ENCODE assay signal across 11 mouse cellular contexts in the genomic region with DNA sequence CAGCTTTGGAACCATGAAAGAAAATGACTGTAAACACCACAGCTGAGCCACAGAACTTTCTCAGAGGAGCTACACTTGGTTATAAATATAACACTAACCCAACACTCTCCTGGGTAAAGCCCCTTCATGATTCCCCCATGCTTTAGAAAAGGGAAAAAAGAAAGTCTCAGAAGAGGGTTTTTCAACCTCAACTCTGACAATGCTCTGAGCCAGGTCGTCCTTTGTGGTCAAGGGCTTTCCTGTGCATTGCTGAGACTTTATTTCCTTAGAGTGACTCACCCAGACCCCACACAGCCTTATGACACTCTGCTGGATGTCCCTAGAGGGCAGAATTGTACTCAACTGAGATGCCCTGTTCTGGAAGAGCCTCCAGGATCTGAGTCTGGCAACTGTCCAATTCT.
DNase-seq lines count a peak whose midpoint lies in the region; ATAC-seq and TF ChIP-seq lines count a peak whose summit lies in the region.
"Had no signal": no experiment of that assay in that cellular context is flagged by ENCODE, and none has a peak within 500 bp of the region (broad histone marks: within the 10 kb centered on the region; RNA-seq: fewer than 3 reads in every experiment).

No protein-coding gene starts in this region.

- H3K4me3 ChIP-seq in kidney, adult 2 months (ENCODE audit: insufficient read depth, low read depth, low read length) = no peak overlapping the region
- H3K4me3 ChIP-seq in myocyte = no peak overlapping the region
- H3K4me3 ChIP-seq in midbrain, embryonic 14.5 days (replicated peaks; ENCODE audit: low read depth, low read length) = no peak overlapping the region
- H3K4me3 ChIP-seq: lung, embryonic 15.5 days had no signal

- no peak for TF ChIP-seq POLR2A in kidney, adult 2 months (IDR thresholded peaks at IDR 0.05; ENCODE audit: low read depth, low read length)
- TF ChIP-seq POLR2A in myocyte (IDR thresholded peaks at IDR 0.05; ENCODE audit: insufficient read length, low read depth) = no peak

- no peaks in the 10 kb centered on the region for H3K27me3 ChIP-seq in kidney, adult 2 months (replicated peaks; ENCODE audit: control insufficient read depth, insufficient read depth, low read length)
- no peaks in the 10 kb centered on the region for H3K27me3 ChIP-seq in myocyte (ENCODE audit: control insufficient read depth, insufficient read depth, insufficient read length)
- H3K27me3 ChIP-seq in midbrain, embryonic 14.5 days (ENCODE audit: control insufficient read depth, insufficient read depth, low read length) = no peaks in the 10 kb centered on the region
- H3K27me3 ChIP-seq: lung, embryonic 15.5 days had no signal

- peak overlapping the region; percentile 45 for H3K4me2 ChIP-seq in myocyte (ENCODE audit: low read depth)
- no peak overlapping the region for H3K4me2 ChIP-seq in midbrain, embryonic 14.5 days (ENCODE audit: low read length)
- H3K4me2 ChIP-seq: lung, embryonic 15.5 days had no signal

- H3K36me3 ChIP-seq in kidney, adult 2 months (ENCODE audit: control insufficient read depth, insufficient read depth, low read length) = no peaks in the 10 kb centered on the region
- H3K36me3 ChIP-seq in myocyte (ENCODE audit: control insufficient read depth, insufficient read depth) = no peaks in the 10 kb centered on the region
- no peaks in the 10 kb centered on the region for H3K36me3 ChIP-seq in midbrain, embryonic 14.5 days (ENCODE audit: control insufficient read depth, insufficient read depth, low read length)
- H3K36me3 ChIP-seq: lung, embryonic 15.5 days had no signal

- 0 out of 2 replicates have a peak, but pooled peaks have one; percentile 13 for TF ChIP-seq CTCF in kidney, adult 2 months (conservative IDR thresholded peaks at IDR 0.05; ENCODE audit: insufficient read depth, insufficient read length, low read depth, low read length)

- 43% methylated on average over 1 of the region's 1 CpGs for WGBS in kidney, adult 2 months
- 53% methylated on average over 1 of the region's 1 CpGs for WGBS in midbrain, embryonic 14.5 days

- no peaks in the 10 kb centered on the region for H3K9me3 ChIP-seq in midbrain, embryonic 14.5 days (ENCODE audit: control insufficient read depth, low read length)
- H3K9me3 ChIP-seq: lung, embryonic 15.5 days had no signal

- ATAC-seq in midbrain, embryonic 14.5 days (ENCODE audit: low FRiP score, low TSS enrichment) = no peak
- ATAC-seq: forebrain, embryonic 14.5 days had no signal

- H3K27ac ChIP-seq in kidney, adult 2 months (ENCODE audit: insufficient read depth, low read depth, low read length) = 0 out of 2 replicates have a peak overlapping the region, but pooled peaks have one; percentile 13
- no peak overlapping the region for H3K27ac ChIP-seq in midbrain, embryonic 14.5 days (replicated peaks; ENCODE audit: low read depth, low read length)
- H3K27ac ChIP-seq: lung, embryonic 15.5 days had no signal

- DNase-seq in kidney, adult 2 months = peak; percentile 19
- DNase-seq in kidney, postnatal 25 days = no peak
- DNase-seq in B cell, adult 2 months = peak; percentile 53 to 58
- peak; percentile 70 for DNase-seq in T-cell, adult 2 months (ENCODE audit: low spot score)
- no peak for DNase-seq in ovary, postnatal 14 days (ENCODE audit: low spot score)
- no peak for DNase-seq in heart, adult 9 months (ENCODE audit: low spot score in 2 of 2)
- no peak for DNase-seq in midbrain, embryonic 14.5 days
- DNase-seq: cerebellum, postnatal 25 days had no signal

- H3K79me2 ChIP-seq in myocyte (ENCODE audit: control insufficient read depth, insufficient read depth) = no peaks in the 10 kb centered on the region

- H3K4me1 ChIP-seq in kidney, adult 2 months (ENCODE audit: control insufficient read depth, insufficient read depth, low read length) = no peaks in the 10 kb centered on the region
- no peaks in the 10 kb centered on the region for H3K4me1 ChIP-seq in midbrain, embryonic 14.5 days (ENCODE audit: control insufficient read depth, insufficient read depth, low read length)

- no peak overlapping the region for H3K9ac ChIP-seq in midbrain, embryonic 14.5 days (replicated peaks; ENCODE audit: low read length)
- H3K9ac ChIP-seq: lung, embryonic 15.5 days had no signal

- H3ac ChIP-seq in myocyte (ENCODE audit: control insufficient read depth, insufficient read length) = no peak overlapping the region

TF ChIP-seq in myocyte, 11 proteins besides CTCF, POLR2A, EP300 and RAD21:
- TF ChIP-seq POLR2AphosphoS2 (IDR thresholded peaks at IDR 0.05; ENCODE audit: insufficient read length, low read depth) (no peak), CEBPB (IDR thresholded peaks at IDR 0.05; ENCODE audit: insufficient read depth, poor library complexity, severe bottlenecking) (0 out of 2 replicates have a peak, but pooled peaks have one; percentile 4), E2F4 (IDR thresholded peaks at IDR 0.05; ENCODE audit: insufficient read depth) (no peak)

Comparison
In these comparisons a context has a peak if more than half of its experiments do, and no peak if none do; other contexts are left out.
1. DNase-seq: peak in kidney, adult 2 months (single experiment), B cell, adult 2 months (2 of 2) and T-cell, adult 2 months (single experiment); none in kidney, postnatal 25 days (0 of 2), ovary, postnatal 14 days (single experiment), heart, adult 9 months (0 of 2) and midbrain, embryonic 14.5 days (single experiment).